Mouse (Mus musculus) midbrain, embryonic 10.5 days (tissue): ENCODE data around the gene Pdgfa. TPM values are rescaled to one million over a fixed set of nuclear protein-coding genes. Genes with fewer than 3 reads are reported as not detected.
A peak's percentile ranks its signal among the peaks of the same experiment; 100 is the strongest.

Source experiments
- DNase-seq: peaks from one replicate; pipeline ENCODE4 v3.0.0-alpha.2; 2017; ENCODE audit warnings: low spot score
- H3K27ac ChIP-seq: fragments of 300-500 bp; sonication (generic); replicated peaks from 2 replicates; pipeline ENCODE4 v1.5.1; 2016; ENCODE audit warnings: mild to moderate bottlenecking
- H3K27me3 ChIP-seq: fragments of 300-500 bp; sonication (generic); 2 replicates; pipeline ENCODE4 v1.6.1; 2016; ENCODE audit warnings: low read depth, mild to moderate bottlenecking; ENCODE audit not compliant: poor library complexity, severe bottlenecking
- H3K36me3 ChIP-seq: fragments of 300-500 bp; sonication (generic); 2 replicates; pipeline ENCODE4 v1.6.1; 2016; ENCODE audit warnings: mild to moderate bottlenecking, moderate library complexity
- H3K4me1 ChIP-seq: fragments of 300-500 bp; sonication (generic); 2 replicates; pipeline ENCODE4 v1.6.1; 2016
- H3K4me3 ChIP-seq: fragments of 300-500 bp; sonication (generic); 2 replicates; pipeline ENCODE4 v1.5.1; 2016; ENCODE audit warnings: mild to moderate bottlenecking, moderate library complexity
- H3K9me3 ChIP-seq: fragments of 300-500 bp; sonication (generic); replicated peaks from 2 replicates; pipeline ENCODE4 v1.6.1; 2016; ENCODE audit warnings: mild to moderate bottlenecking
- WGBS: fragments of 180-500 bp; shearing (Covaris S2); methylation state at CpG from one replicate; pipeline ENCODE4 v1.1.7; 2016; 5-methylcytosine and 5-hydroxymethylcytosine counted together
- polyA plus RNA-seq: library from polyadenylated mRNA; unstranded; fragments of >200 nt; fragmentation: Nextera tagmentation; extraction: Ambion mirVana; gene quantifications from 2 replicates; pipeline ENCODE4 v1.2.1, GENCODE M21; 2016

Pdgfa gene
- polyA plus RNA-seq, 1 experiment from 2014 or later, result 6.8 TPM

DNA sequence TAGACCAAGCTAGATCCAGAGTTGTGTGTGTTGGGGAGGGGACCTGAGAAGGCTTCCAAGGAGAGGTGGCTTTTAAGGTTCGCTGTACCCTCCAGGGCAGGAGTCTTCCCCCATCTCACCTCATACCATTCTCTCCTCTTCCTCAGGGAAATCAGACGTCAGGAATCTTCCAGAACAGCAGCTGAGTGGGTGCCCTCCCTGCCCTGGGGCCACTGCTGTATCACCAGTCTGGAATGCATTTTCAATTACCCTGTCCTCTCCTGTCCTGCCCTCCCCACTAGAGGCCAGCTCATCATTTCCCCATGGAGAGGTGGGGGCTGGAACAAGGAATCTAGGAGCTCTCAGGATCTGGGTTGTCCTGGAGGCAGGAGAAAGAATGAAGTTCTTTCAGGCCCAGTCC, 13.5 kb upstream of the Pdgfa start:
- no peaks in the 10 kb centered on the region for H3K9me3 ChIP-seq
- H3K36me3 ChIP-seq, result no peaks in the 10 kb centered on the region
- H3K27me3 ChIP-seq, result no peaks in the 10 kb centered on the region
- 75% methylated on average over 2 of the region's 2 CpGs for WGBS
- no peak overlapping the region for H3K27ac ChIP-seq
- no peak for DNase-seq
- no peaks in the 10 kb centered on the region for H3K4me1 ChIP-seq
- no peak overlapping the region for H3K4me3 ChIP-seq

DNA sequence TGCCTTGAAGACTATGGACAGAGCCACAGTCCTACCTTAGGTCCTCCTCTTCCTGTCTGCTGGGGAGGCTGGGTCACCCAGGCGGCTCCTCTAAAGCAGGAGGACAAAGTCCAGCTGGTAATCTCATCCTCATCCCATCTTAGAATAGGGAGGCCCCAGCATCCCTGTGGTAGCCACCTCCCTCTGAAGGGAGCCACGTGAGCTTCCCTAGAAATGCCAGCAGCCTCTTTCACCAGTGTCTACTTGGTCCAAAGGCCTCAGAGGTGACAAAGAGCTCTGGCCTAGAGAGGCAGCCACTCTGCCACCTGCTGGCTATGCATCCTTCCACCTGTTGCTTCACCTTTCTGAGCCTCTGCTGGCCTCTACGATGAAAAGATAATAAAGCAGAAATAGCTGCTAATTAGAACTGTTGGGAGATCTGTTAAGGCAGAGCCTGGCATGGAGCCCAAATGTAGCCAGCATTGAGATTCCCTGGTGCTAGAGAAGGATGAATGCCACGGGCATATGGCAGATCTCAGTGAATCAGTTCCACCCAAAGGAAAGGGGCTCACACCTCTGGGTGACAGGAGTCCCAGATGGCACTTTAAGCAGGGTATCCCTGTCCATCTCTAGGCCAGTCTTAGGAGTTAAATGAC, 10.1 kb upstream of the Pdgfa start:
- Histone ChIP-seq H3K4me1 (no peaks in the 10 kb centered on the region), H3K27ac (no peak overlapping the region), H3K27me3 (no peaks in the 10 kb centered on the region), H3K4me3 (no peak overlapping the region), H3K36me3 (no peaks in the 10 kb centered on the region), H3K9me3 (peaks cover 10% of the 10 kb centered on the region; the same call in 1 of the 2 replicates)
- no peak for DNase-seq
- WGBS, result 65% methylated on average over 4 of the region's 4 CpGs

DNA sequence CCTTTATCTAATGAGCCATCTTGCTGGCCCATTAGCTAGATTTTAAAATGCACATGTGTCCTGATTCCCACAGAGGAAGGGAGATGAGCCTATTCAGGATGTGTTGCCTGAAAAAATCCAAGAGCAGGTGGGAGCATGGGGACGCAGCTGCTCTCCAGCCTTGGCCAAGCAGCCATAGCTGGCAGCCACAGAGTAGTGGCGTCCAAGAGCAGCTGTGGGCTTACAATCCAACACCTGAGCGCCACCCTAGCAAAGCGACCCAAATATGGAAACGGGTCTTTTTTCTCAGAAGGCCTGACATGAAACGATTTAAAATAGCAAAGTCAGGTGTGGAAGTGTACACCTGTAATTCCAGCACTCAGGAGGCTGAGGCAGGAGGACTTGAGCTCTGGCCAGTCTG, 7.4 kb upstream of the Pdgfa start:
- Histone ChIP-seq H3K4me1 (no peaks in the 10 kb centered on the region), H3K36me3 (no peaks in the 10 kb centered on the region), H3K27ac (no peak overlapping the region), H3K27me3 (peaks cover 14% of the 10 kb centered on the region), H3K4me3 (no peak overlapping the region), H3K9me3 (peaks cover 17% of the 10 kb centered on the region)
- 90% methylated on average over 6 of the region's 6 CpGs for WGBS
- DNase-seq, result no peak

DNA sequence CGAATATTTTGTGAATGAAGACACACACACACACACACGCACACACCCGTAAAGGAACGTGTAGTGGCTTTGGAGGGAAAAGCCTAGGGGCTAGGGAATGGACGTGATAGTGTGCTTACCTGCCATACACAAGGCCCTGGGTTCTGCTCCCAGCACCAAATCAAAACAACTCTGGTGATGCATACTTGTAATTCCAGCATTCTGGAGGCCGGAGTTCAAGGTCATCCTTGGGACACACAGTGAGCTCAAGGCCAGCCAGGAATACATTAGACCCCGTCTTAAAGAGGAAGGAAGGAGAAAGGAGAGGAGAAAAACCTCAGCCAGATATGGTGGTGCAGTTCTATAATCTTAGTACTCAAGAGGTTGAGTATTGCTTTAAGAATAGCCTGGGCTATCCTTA, 2.5 kb upstream of the Pdgfa start:
- peaks cover 17% of the 10 kb centered on the region for H3K9me3 ChIP-seq
- DNase-seq, result no peak
- peaks cover 61% of the 10 kb centered on the region for H3K27me3 ChIP-seq
- H3K36me3 ChIP-seq, result no peaks in the 10 kb centered on the region
- peaks cover 38% of the 10 kb centered on the region for H3K4me1 ChIP-seq
- WGBS, result 79% methylated on average over 7 of the region's 7 CpGs
- H3K27ac ChIP-seq, result no peak overlapping the region
- H3K4me3 ChIP-seq, result no peak overlapping the region

DNA sequence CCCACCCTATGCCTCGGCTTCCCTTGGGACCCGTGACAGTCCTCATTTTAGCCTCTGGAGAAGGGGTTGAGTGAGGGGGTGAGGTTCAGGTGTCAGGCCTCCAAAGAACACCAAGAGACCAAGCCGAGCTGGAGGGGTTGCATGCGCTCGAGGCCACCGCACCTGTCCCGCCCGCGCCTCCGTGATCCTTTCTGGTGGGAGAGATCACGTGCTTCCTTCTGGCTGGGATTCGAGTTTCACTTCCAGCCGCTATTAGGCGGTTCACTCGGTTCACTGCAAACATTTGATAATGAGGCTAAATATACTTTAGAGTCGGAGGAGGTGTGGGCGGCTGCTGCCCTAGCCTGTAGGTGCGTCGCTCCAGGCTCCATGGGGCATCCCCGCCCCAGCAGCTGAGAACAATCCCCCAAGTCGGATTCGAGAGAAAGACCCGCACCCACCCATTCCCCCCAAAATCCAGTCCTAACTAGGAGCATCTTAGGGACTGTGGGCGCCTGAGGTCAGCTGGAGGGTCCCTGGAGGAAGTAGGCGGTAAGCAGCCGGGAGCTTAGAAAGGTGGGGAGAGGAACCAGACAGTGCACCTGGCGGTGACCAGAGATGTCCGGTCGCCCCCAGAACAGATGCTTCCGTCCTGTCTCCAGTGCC, 888 bp upstream of the Pdgfa start:
- H3K4me3 ChIP-seq, result peak overlapping the region; percentile 77
- WGBS, result 2% methylated on average over 30 of the region's 30 CpGs
- H3K9me3 ChIP-seq, result peaks cover 15% of the 10 kb centered on the region
- no peaks in the 10 kb centered on the region for H3K36me3 ChIP-seq
- H3K4me1 ChIP-seq, result peaks cover 54% of the 10 kb centered on the region
- DNase-seq, result no peak
- H3K27me3 ChIP-seq, result peaks cover 78% of the 10 kb centered on the region
- H3K27ac ChIP-seq, result peak overlapping the region; percentile 52; the same call in 1 of the 2 replicates

DNA sequence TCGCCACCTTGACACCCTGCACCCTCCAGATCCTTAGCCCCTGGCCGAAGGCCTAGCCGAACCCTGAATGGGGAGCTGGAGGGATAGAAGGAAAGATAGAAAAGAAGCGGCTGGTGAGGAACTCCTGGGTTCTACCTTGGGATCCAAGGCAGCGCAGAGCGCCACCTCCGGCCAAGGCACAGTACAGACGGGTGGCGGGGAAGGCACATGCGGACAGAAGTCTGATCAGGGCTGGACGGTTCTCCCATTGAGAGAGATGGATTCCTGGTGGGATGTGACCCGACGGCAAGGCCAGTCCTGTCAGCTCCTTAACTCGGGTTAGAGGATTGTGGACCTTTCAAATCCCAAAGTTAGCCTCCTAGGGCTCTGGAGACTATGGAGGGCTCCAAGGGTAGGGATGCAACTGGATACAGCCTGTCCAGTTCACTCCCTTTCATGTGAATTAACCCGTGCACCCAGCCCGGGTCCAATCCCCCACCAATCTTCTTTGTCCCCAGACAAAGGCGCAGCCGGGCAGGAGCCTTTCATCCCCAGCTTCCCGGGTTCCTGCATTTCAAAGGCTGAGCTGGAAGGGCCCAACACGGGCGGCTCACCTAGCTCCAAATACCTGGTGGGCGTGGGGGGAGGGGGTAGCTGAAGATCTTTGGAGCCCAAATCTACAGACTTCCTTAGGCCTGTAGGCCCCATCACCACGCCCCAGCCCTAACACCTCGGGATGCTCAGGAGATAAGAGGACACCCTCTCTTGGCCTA, 672 bp downstream of the Pdgfa start:
- no peaks in the 10 kb centered on the region for H3K9me3 ChIP-seq
- H3K27me3 ChIP-seq, result peaks cover 93% of the 10 kb centered on the region
- 1% methylated on average over 24 of the region's 24 CpGs for WGBS
- peak overlapping the region; percentile 82 for H3K27ac ChIP-seq
- H3K36me3 ChIP-seq, result no peaks in the 10 kb centered on the region
- peaks cover 70% of the 10 kb centered on the region for H3K4me1 ChIP-seq
- DNase-seq, result peak; percentile 62
- H3K4me3 ChIP-seq, result peak overlapping the region; percentile 77

DNA sequence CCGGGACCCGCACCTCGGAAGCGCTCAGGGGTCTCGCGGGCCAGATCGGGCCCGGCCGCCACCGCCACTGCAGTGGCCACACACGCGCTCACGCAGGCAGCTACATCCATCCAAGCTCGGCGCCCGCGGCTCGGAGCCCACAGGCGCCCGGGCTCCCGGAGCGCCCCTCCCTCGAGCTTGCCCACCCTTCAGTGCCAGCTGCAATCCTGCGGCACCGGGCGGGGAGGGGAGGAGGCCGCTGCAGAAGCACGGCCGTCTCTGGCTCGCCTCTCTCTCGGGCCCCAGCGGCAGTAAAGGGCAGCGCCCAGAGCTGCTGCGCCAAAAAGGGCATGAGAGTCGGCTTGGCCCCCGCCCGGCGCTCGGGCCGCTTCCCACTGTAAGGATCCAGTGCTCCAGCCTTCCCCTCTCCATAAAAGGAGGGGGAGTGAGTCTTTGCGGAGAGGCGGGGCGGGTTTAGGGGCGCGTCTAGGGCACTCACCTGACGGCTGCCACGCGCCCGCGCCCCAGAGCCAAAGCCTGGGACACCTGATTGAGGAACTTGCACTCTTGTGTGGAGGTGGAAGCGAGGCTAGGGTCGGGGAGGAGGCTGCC, 1.4 kb downstream of the Pdgfa start:
- peak; percentile 76 for DNase-seq
- Histone ChIP-seq H3K4me1 (peaks cover 76% of the 10 kb centered on the region), H3K36me3 (no peaks in the 10 kb centered on the region), H3K4me3 (peak overlapping the region; percentile 77), H3K27ac (peak overlapping the region; percentile 82), H3K27me3 (peaks cover 98% of the 10 kb centered on the region), H3K9me3 (no peaks in the 10 kb centered on the region)
- WGBS, result under 1% methylated on average over 52 of the region's 52 CpGs

DNA sequence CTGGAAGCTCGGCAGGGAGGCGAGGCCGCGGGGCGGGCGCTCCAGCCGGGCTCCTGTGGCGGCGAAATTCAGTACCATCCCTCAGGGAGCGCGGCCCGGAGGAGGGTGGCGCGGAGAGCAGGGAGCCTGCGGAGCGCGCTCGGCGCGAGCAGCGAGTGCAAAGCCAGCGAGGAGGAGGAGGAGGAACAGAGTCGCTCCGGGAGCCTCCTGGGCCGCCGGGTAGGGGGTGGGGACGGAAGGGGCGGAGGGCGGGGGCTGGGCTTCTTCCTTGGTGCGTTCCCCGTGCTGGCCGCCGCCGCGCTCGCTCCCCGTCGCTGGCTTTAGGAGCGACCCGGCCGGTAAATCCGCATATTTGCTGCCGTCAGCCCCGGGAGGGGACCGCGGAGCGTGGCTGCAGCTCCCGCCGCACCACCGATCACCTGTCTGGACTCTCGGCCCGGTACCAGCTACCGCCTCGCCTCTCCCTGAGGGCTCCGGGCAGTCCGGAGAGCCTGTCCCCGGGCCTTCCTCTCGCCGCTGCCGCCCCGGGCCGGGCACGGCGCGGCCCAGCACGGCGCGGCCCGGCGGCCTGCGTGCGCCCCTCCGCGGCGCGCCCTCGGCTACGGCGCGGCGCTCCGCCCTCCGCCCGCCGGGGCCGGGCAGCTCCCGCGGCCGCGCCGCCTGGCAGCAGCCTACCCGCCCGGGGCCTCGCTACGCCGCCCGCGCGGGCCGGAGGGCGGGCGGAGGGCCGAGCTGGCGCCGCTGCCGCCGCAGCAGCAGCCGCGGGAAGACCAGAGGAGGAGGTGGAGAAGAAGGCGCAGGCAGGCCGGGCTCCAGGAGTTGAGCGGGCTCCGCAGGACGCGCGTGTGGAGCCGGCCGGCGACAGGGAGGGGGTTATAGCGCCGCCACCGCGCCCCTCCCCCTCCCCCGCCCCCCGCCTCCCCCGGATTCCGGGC, 2.1 kb downstream of the Pdgfa start:
- DNase-seq, result peak; percentile 77

DNA sequence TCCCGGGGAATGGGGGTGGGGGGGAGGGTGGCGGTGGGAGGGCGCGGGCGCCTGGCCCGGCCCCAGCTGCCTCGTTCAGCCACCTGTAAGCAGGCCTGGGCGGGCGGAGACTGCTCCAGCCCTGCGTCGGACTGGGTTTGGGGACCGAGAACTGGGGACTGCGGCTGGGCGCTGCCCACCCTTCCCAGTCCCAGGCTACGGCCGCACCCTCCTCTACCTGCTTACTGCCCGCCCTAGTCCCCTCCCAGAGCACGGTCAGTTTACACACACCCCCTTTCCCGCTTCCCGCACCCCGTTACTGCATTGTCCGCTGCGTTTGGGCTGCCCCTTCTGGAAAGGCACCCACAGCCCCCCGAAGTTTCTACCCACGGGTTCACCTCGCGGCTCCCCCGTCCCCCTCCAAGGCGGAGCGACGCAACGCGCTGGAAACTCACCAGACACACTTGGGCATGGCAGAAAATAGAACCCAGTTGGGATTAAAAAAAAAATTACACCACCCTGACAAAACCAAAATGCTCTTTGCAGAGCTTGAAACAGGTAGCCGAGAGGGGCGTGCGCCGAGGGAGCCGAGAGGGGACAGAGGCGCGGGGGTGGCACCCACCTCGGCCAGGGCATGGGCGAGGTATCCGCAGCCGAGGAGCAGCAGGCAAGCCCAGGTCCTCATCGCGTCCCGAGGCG, 2.9 kb downstream of the Pdgfa start:
- Histone ChIP-seq H3K9me3 (no peaks in the 10 kb centered on the region), H3K36me3 (no peaks in the 10 kb centered on the region), H3K27ac (peak overlapping the region; percentile 82), H3K4me1 (peaks cover 76% of the 10 kb centered on the region), H3K27me3 (peaks cover 95% of the 10 kb centered on the region), H3K4me3 (peak overlapping the region; percentile 77)
- DNase-seq, result no peak
- under 1% methylated on average over 48 of the region's 48 CpGs for WGBS

More for the DNA sequence above, 2.1 kb downstream of the Pdgfa start:
- H3K27ac ChIP-seq, result peak overlapping the region; percentile 82
- WGBS, result 6% methylated on average over 99 of the region's 127 CpGs
- peak overlapping the region; percentile 77 for H3K4me3 ChIP-seq
- peaks cover 76% of the 10 kb centered on the region for H3K4me1 ChIP-seq
- no peaks in the 10 kb centered on the region for H3K9me3 ChIP-seq
- peaks cover 98% of the 10 kb centered on the region for H3K27me3 ChIP-seq
- H3K36me3 ChIP-seq, result no peaks in the 10 kb centered on the region

DNA sequence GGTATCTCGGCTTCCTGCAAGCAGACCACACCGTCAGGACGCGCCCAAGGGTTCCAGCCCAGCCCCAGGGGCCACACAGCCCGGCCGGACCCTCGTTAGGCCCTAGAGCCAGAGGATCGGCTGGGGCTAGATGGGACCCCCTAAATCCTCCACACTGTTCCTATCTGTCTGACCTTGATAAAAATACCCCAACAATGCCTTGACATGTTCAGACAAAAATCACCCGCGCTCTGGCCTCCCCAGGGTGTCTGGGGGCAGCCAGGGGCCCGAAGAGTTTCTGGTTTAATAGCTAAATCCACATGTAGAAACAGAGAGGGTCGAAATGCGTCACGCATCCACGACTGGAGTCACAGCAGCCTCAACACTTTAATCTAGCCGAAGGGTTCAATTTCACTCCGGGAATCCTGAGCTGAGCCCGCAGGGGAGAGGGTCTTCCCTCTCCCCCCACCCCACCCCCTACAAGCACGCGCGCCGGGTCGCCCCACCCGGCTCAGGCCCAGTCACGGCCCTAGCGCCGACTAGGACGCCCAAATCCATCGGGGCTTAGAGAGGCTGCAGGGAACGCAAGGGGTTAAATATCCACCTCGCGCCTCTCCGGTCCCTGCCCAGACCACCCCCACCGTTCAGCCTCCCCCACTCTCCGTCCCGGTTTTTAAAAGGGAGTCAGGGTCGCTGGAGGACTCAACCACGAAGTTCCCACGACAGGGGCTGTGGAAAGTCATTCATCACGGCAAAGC, 3.6 kb downstream of the Pdgfa start:
- DNase-seq, result peak; percentile 57
- WGBS, result under 1% methylated on average over 40 of the region's 40 CpGs
- Histone ChIP-seq H3K4me3 (peak overlapping the region; percentile 77), H3K36me3 (no peaks in the 10 kb centered on the region), H3K27ac (peak overlapping the region; percentile 82; the same call in 1 of the 2 replicates), H3K9me3 (no peaks in the 10 kb centered on the region), H3K4me1 (peaks cover 76% of the 10 kb centered on the region), H3K27me3 (peaks cover 95% of the 10 kb centered on the region)
